ENCODE assay signal across 9 mouse cellular contexts in genomic region chr3:130574652-130575051, GRCm38 (mm10). TPM values are rescaled to one million over a fixed set of nuclear protein-coding genes. Genes with fewer than 3 reads are reported as not detected.
DNase-seq lines count a peak whose midpoint lies in the region; ATAC-seq and TF ChIP-seq lines count a peak whose summit lies in the region.
"Had no signal": no experiment of that assay in that cellular context is flagged by ENCODE, and none has a peak within 500 bp of the region (broad histone marks: within the 10 kb centered on the region; RNA-seq: fewer than 3 reads in every experiment).

No protein-coding gene starts in this region.

- dilution Hi-C loops in CH12.LX (cut with MboI; ENCODE audit: extremely low pct_ligation_motif_present, extremely low pct_unique_long_range_greater_than_20kb, low sequenced_read_pairs) = no loop called here

- H3K79me2 ChIP-seq in CH12.LX (replicated peaks; ENCODE audit: control insufficient read depth, extremely low read depth, insufficient read depth, poor library complexity, severe bottlenecking) = no peaks in the 10 kb centered on the region

- TF ChIP-seq RAD21 in CH12.LX (IDR thresholded peaks at IDR 0.05; ENCODE audit: low read depth, low read length) = peak; percentile 72

- H3K4me2 ChIP-seq in kidney, embryonic 16.5 days (replicated peaks; ENCODE audit: low read depth, low read length) = no peak overlapping the region; the same call in 1 of the 2 replicates
- H3K4me2 ChIP-seq in CH12.LX (ENCODE audit: insufficient read depth, low read depth, poor library complexity, severe bottlenecking) = peak overlapping the region; percentile 21; the same call in 1 of the 2 replicates
- H3K4me2 ChIP-seq in liver, embryonic 14.5 days (ENCODE audit: low read depth) = no peak overlapping the region
- H3K4me2 ChIP-seq: embryonic facial prominence, embryonic 15.5 days; liver, embryonic 15.5 days had no signal

- no peaks in the 10 kb centered on the region for H3K27me3 ChIP-seq in kidney, adult 2 months (replicated peaks; ENCODE audit: control insufficient read depth, insufficient read depth, low read length)
- no peaks in the 10 kb centered on the region for H3K27me3 ChIP-seq in kidney, embryonic 16.5 days (ENCODE audit: insufficient read depth, low read length)
- H3K27me3 ChIP-seq in CH12.LX (replicated peaks) = no peaks in the 10 kb centered on the region
- H3K27me3 ChIP-seq in liver, embryonic 14.5 days (ENCODE audit: control insufficient read depth, insufficient read depth, low read length) = no peaks in the 10 kb centered on the region
- H3K27me3 ChIP-seq: liver, embryonic 15.5 days had no signal

- TF ChIP-seq POLR2A in kidney, adult 2 months (IDR thresholded peaks at IDR 0.05; ENCODE audit: low read depth, low read length) = no peak
- TF ChIP-seq POLR2A in CH12.LX (IDR thresholded peaks at IDR 0.05; ENCODE audit: low read depth, low read length) = no peak

- in situ Hi-C loops in CH12.LX (cut with MboI; ENCODE audit: low pct_ligation_motif_present, low pct_unique_long_range_greater_than_20kb, low sequenced_read_pairs) = loop anchor here (25.0 kb wide), 1 partner anchor 487 kb away; no protein-coding TSS in a partner anchor

- ATAC-seq in kidney, embryonic 16.5 days (ENCODE audit: low FRiP score, low TSS enrichment) = no peak
- ATAC-seq in frontal cortex, adult (ENCODE audit: low TSS enrichment) = peak; percentile 95
- no peak for ATAC-seq in liver, embryonic 14.5 days (ENCODE audit: insufficient read depth)

- H3K9ac ChIP-seq in kidney, embryonic 16.5 days (replicated peaks; ENCODE audit: low read length) = no peak overlapping the region
- no peak overlapping the region for H3K9ac ChIP-seq in CH12.LX (ENCODE audit: insufficient read depth, low read depth)
- H3K9ac ChIP-seq in liver, embryonic 14.5 days (replicated peaks) = no peak overlapping the region
- H3K9ac ChIP-seq: embryonic facial prominence, embryonic 15.5 days; liver, embryonic 15.5 days had no signal

- H3K36me3 ChIP-seq in kidney, adult 2 months (ENCODE audit: control insufficient read depth, insufficient read depth, low read length) = no peaks in the 10 kb centered on the region
- H3K36me3 ChIP-seq in kidney, embryonic 16.5 days (ENCODE audit: insufficient read depth, low read length) = no peaks in the 10 kb centered on the region
- H3K36me3 ChIP-seq in CH12.LX (replicated peaks in 1 of 2; ENCODE audit: control insufficient read depth in 1 of 2, insufficient read depth in 1 of 2, low read length in 1 of 2) = no peaks in the 10 kb centered on the region
- H3K36me3 ChIP-seq in liver, embryonic 14.5 days (replicated peaks; ENCODE audit: control insufficient read depth, insufficient read depth, low read depth) = no peaks in the 10 kb centered on the region
- H3K36me3 ChIP-seq: embryonic facial prominence, embryonic 15.5 days; liver, embryonic 15.5 days had no signal

- no peak overlapping the region for H3K27ac ChIP-seq in kidney, adult 2 months (ENCODE audit: insufficient read depth, low read depth, low read length)
- no peak overlapping the region for H3K27ac ChIP-seq in kidney, embryonic 16.5 days (ENCODE audit: low read length)
- no peak overlapping the region for H3K27ac ChIP-seq in CH12.LX (ENCODE audit: insufficient read depth, low read depth)
- no peak overlapping the region for H3K27ac ChIP-seq in liver, embryonic 14.5 days
- H3K27ac ChIP-seq: embryonic facial prominence, embryonic 15.5 days; liver, embryonic 15.5 days had no signal

- TF ChIP-seq EP300 in CH12.LX (IDR thresholded peaks at IDR 0.05; ENCODE audit: low read length) = no peak
- no peak for TF ChIP-seq EP300 in liver, embryonic 14.5 days (IDR thresholded peaks at IDR 0.05; ENCODE audit: low read depth)

- WGBS in kidney, adult 2 months = 21% methylated on average over 5 of the region's 5 CpGs
- 20% methylated on average over 5 of the region's 5 CpGs for WGBS in kidney, embryonic 16.5 days
- 21% methylated on average over 5 of the region's 5 CpGs for WGBS in liver, embryonic 14.5 days (ENCODE audit: insufficient replicate concordance)

- TF ChIP-seq CTCF in kidney, adult 2 months (conservative IDR thresholded peaks at IDR 0.05; ENCODE audit: insufficient read depth, insufficient read length, low read depth, low read length) = no peak
- TF ChIP-seq CTCF in CH12.LX (conservative IDR thresholded peaks at IDR 0.05 in 1 of 2, IDR thresholded peaks at IDR 0.05 in 1 of 2; ENCODE audit: low read depth in 2 of 2, low read length in 2 of 2) = peak; percentile 75 to 88
- TF ChIP-seq CTCF in liver, embryonic 14.5 days (IDR thresholded peaks at IDR 0.05; ENCODE audit: low read depth) = peak; percentile 44; the same call in 1 of the 2 replicates

- H3K4me3 ChIP-seq in kidney, adult 2 months (ENCODE audit: insufficient read depth, low read depth, low read length) = no peak overlapping the region
- no peak overlapping the region for H3K4me3 ChIP-seq in kidney, embryonic 16.5 days (ENCODE audit: low read length)
- H3K4me3 ChIP-seq in CH12.LX (replicated peaks in 1 of 3; ENCODE audit: low read depth in 2 of 3, low read length in 2 of 3, poor library complexity in 1 of 3) = no peak overlapping the region
- H3K4me3 ChIP-seq in liver, embryonic 14.5 days (ENCODE audit: insufficient read depth in 1 of 2, low read depth in 2 of 2, low read length in 2 of 2) = no peak overlapping the region
- H3K4me3 ChIP-seq: embryonic facial prominence, embryonic 15.5 days; liver, embryonic 15.5 days had no signal

- peak; percentile 51 for DNase-seq in kidney, adult 2 months
- peak; percentile 59 for DNase-seq in CH12.LX (ENCODE audit: extremely low read depth)
- peak; percentile 46 for DNase-seq in Muller cell, postnatal 12 days (ENCODE audit: inconsistent ontology term)
- peak in 1 of 3 experiments; percentile 4 for DNase-seq in liver, embryonic 14.5 days (ENCODE audit: low read depth in 3 of 3, low spot score in 3 of 3)
- peak; percentile 7 to 9 for DNase-seq in urinary bladder, postnatal 36 days (ENCODE audit: low spot score in 2 of 2)

- H3K4me1 ChIP-seq in kidney, adult 2 months (ENCODE audit: control insufficient read depth, insufficient read depth, low read length) = no peaks in the 10 kb centered on the region
- no peaks in the 10 kb centered on the region for H3K4me1 ChIP-seq in kidney, embryonic 16.5 days (ENCODE audit: insufficient read depth, low read length)
- H3K4me1 ChIP-seq in CH12.LX (ENCODE audit: control insufficient read depth in 1 of 2, insufficient read depth in 2 of 2) = no peaks in the 10 kb centered on the region; a peak in 1 of 4 replicates
- no peaks in the 10 kb centered on the region for H3K4me1 ChIP-seq in liver, embryonic 14.5 days (replicated peaks; ENCODE audit: control insufficient read depth in 2 of 2, insufficient read depth in 2 of 2, low read length in 1 of 2)
- H3K4me1 ChIP-seq: liver, embryonic 15.5 days had no signal

- H3K9me3 ChIP-seq in kidney, embryonic 16.5 days (ENCODE audit: low read length) = peaks cover 3% of the 10 kb centered on the region; the same call in 1 of the 2 replicates
- no peaks in the 10 kb centered on the region for H3K9me3 ChIP-seq in CH12.LX (replicated peaks; ENCODE audit: low read length)
- no peaks in the 10 kb centered on the region for H3K9me3 ChIP-seq in liver, embryonic 14.5 days (ENCODE audit: control insufficient read depth, low read length)
- H3K9me3 ChIP-seq: embryonic facial prominence, embryonic 15.5 days; liver, embryonic 15.5 days had no signal

TF ChIP-seq in CH12.LX, 34 proteins besides CTCF, POLR2A, EP300 and RAD21:
- peak; percentile 52; the same call in 1 of the 2 replicates for TF ChIP-seq ZNF384 (IDR thresholded peaks at IDR 0.05; ENCODE audit: low read depth, low read length)
- no peak for TF ChIP-seq HCFC1 (IDR thresholded peaks at IDR 0.05; ENCODE audit: low read depth, low read length)
- TF ChIP-seq E2F4 (IDR thresholded peaks at IDR 0.05; ENCODE audit: insufficient replicate concordance, low read depth, low read length) = no peak
- peak; percentile 80 for TF ChIP-seq SMC3 (IDR thresholded peaks at IDR 0.05; ENCODE audit: low read depth, low read length)
- no peak for TF ChIP-seq JUND (conservative IDR thresholded peaks at IDR 0.05; ENCODE audit: low read depth, low read length)
- TF ChIP-seq ZC3H11A (IDR thresholded peaks at IDR 0.05; ENCODE audit: low read depth, low read length) = peak; percentile 46; the same call in 1 of the 2 replicates
- TF ChIP-seq TCF12 (IDR thresholded peaks at IDR 0.05; ENCODE audit: low read depth, low read length) = no peak

RNA-seq across cellular contexts. Expression of gene Etnppl, which starts 42.6 kb away (rescaled TPM):
- 2.4 and 3.0 TPM in 2 replicates for polyA plus RNA-seq in kidney, adult 2 months (2012; rRNA removed)
- 0.55 and 0.91 TPM in 2 replicates for polyA plus RNA-seq in kidney, embryonic 16.5 days (2015; fragmentation: Nextera tagmentation; extraction: Ambion mirVana)
- total RNA-seq in CH12.LX (2012; rRNA removed) (not detected in 2 replicates), CH12.LX (2014; rRNA removed) (not detected in 2 replicates)
- polyA plus RNA-seq in CH12.LX (2012; ENCODE audit: insufficient read length, low read depth) = not detected in 2 replicates
- 0.03 TPM in 1 of 2 replicates, not detected in the other for polyA plus RNA-seq in liver, embryonic 14.5 days (2012; rRNA removed)
- polyA plus RNA-seq in liver, embryonic 14.5 days (2014; fragmentation: Nextera tagmentation; extraction: Ambion mirVana) = not detected in 2 replicates
